In the genomic region with DNA sequence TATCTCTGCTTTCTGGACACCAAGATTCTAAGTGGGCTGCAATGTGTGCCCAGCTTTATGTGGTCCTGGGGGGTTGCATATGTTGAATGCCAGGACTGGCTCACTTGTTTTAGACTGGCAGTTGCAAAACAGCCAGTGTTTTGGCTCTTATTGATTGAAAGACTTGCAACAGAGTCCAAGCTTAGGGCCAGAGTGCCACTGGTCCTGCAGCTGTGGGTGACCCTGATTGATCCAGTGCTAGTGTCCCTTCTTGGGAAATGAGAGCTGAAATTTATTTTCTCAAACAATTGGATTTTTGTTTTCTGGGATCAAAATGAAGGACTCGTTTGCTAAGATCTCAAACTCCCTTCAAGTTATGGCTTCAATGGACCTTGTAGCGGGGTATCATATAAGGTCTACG, we compare ENCODE assay signal across 19 mouse cellular contexts.
"Had no signal": no experiment of that assay in that cellular context is flagged by ENCODE, and none has a peak within 500 bp of the region (broad histone marks: within the 10 kb centered on the region; RNA-seq: fewer than 3 reads in every experiment).

No protein-coding gene starts in this region.

- H3K27ac ChIP-seq: liver, embryonic 14.5 days; lung, embryonic 15.5 days; midbrain, embryonic 10.5 days; midbrain, embryonic 12.5 days; neural tube, embryonic 13.5 days; neural tube, embryonic 15.5 days; stomach, embryonic 15.5 days had no signal

- H3K4me3 ChIP-seq: lung, embryonic 15.5 days; midbrain, embryonic 10.5 days; midbrain, embryonic 12.5 days; myocyte; neural tube, embryonic 13.5 days; neural tube, embryonic 15.5 days; stomach, embryonic 15.5 days had no signal

- H3K4me1 ChIP-seq: lung, embryonic 15.5 days; midbrain, embryonic 10.5 days; midbrain, embryonic 12.5 days; neural tube, embryonic 13.5 days; neural tube, embryonic 15.5 days; stomach, embryonic 15.5 days had no signal

- H3K36me3 ChIP-seq: lung, embryonic 15.5 days; midbrain, embryonic 10.5 days; midbrain, embryonic 12.5 days; neural tube, embryonic 13.5 days; neural tube, embryonic 15.5 days; stomach, embryonic 15.5 days had no signal

- H3K4me2 ChIP-seq: lung, embryonic 15.5 days; midbrain, embryonic 12.5 days; neural tube, embryonic 13.5 days; neural tube, embryonic 15.5 days; stomach, embryonic 15.5 days had no signal

- H3K27me3 ChIP-seq: lung, embryonic 15.5 days; midbrain, embryonic 12.5 days; neural tube, embryonic 13.5 days; neural tube, embryonic 15.5 days; stomach, embryonic 15.5 days had no signal

- ATAC-seq: lung, postnatal 0 days; midbrain, embryonic 16.5 days had no signal

- H3K9ac ChIP-seq: liver, embryonic 14.5 days; lung, embryonic 15.5 days; midbrain, embryonic 12.5 days; neural tube, embryonic 13.5 days; neural tube, embryonic 15.5 days; stomach, embryonic 15.5 days had no signal

- H3K9me3 ChIP-seq: lung, embryonic 15.5 days; midbrain, embryonic 10.5 days; midbrain, embryonic 12.5 days; neural tube, embryonic 13.5 days; neural tube, embryonic 15.5 days; stomach, embryonic 15.5 days had no signal

- DNase-seq: lung, adult 2 months; lung, postnatal 14 days; lung, postnatal 4 days; midbrain, embryonic 14.5 days; retina, postnatal 1 day; right cerebral cortex, postnatal 14 days; thymus, adult 18-20 months; thymus, postnatal 14 days; thymus, postnatal 36 days had no signal
